Mouse (Mus musculus): ENCODE data around the gene Crlf1. TPM values are rescaled to one million over a fixed set of nuclear protein-coding genes. Genes with fewer than 3 reads are reported as not detected.

Crlf1 gene
- polyA plus RNA-seq, 1 experiment from 2014 or later, result 1.6 TPM

DNA sequence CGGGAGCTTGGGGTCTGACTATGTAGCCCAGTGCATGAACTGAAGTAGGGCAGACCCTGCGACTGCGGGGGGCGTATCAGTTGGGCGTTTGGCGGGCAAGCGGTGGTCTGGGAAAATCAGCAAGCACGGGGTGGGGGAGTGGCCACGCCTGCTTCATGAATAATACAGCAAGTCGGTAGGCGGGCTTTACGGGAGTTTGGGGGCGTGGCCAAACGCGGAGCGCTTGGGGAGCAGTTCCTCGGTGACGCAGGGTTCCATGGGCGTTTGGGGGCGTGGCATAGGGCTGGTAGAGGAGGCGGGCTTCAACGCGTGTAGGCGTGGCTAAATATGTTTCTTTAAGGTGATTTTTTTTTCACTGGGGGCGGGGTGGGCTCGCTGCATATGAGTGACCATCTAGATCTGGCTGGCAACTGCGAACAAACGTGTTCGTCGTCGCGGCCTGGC, 45.7 kb downstream of the Crlf1 start:
- Histone ChIP-seq H3K27me3 (replicated peaks; ENCODE audit: control insufficient read depth, insufficient read depth, low read length) (no peaks in the 10 kb centered on the region), H3K4me3 (ENCODE audit: low read length) (peak overlapping the region; percentile 83), H3K9ac (ENCODE audit: low read depth, low read length) (peak overlapping the region; percentile 71), H3K4me2 (ENCODE audit: low read depth, low read length) (peak overlapping the region; percentile 93), H3K9me3 (ENCODE audit: control insufficient read depth, low read length) (no peaks in the 10 kb centered on the region), H3K27ac (ENCODE audit: low read length) (peak overlapping the region; percentile 95), H3K36me3 (ENCODE audit: control insufficient read depth, insufficient read depth, low read length) (peaks cover 11% of the 10 kb centered on the region), H3K4me1 (ENCODE audit: control insufficient read depth, insufficient read depth, low read length) (peaks cover 31% of the 10 kb centered on the region)
- WGBS, result under 1% methylated on average over 32 of the region's 32 CpGs
- peak; percentile 71 for ATAC-seq

DNA sequence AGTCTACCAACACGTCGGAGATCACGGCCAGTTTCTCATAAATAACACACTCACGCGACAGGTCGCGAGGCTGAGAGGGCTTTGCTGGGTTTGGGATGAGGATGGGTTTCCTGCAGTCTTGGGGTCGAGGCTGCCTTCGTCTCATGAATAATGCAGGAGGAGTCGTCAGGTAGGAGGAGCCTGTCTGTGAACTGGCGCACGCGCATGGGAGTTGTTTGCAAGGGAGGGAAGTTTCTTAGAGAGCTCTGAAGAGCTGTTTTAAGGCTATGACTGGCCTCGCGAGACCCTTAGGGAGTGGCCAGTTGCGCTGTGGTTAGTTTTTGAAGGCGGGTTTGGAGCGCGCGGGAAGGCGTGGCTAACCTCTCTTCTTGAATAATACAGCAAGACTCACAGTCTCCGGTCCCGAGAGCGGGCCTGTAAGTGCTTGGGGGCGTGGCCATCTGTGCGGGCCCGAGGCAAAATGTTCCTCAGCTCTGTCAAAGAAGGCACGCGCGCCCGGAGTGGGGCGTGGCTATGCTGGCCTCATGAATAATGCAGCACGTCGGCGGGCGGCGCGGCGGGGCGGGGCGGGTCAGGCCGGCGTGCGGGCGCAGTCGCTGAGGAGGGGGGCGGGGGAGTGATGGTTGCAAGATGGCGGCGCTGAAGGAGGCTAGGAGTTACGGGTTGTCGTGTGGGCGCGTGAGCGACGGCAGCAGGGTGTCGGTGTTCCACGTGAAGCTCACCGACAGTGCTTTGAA, 46.3 kb downstream of the Crlf1 start, which contains the start of gene Ell:
Gene Ell, plus strand, starts transcription at position 381 of the 737 bp plus-strand sequence.
- WGBS, result under 1% methylated on average over 58 of the region's 58 CpGs
- Histone ChIP-seq H3K9ac (ENCODE audit: low read depth, low read length) (peak within 1 kb of the TSS; percentile 93), H3K4me1 (ENCODE audit: control insufficient read depth, insufficient read depth, low read length) (peaks cover 37% of the 10 kb centered on the region), H3K4me2 (ENCODE audit: low read depth, low read length) (peak within 1 kb of the TSS; percentile 93), H3K36me3 (ENCODE audit: control insufficient read depth, insufficient read depth, low read length) (peaks cover 10% of the 10 kb centered on the region), H3K27me3 (replicated peaks; ENCODE audit: control insufficient read depth, insufficient read depth, low read length) (no peaks in the 10 kb centered on the region), H3K4me3 (ENCODE audit: low read length) (peak within 1 kb of the TSS; percentile 83), H3K27ac (ENCODE audit: low read length) (peak within 1 kb of the TSS; percentile 95), H3K9me3 (ENCODE audit: control insufficient read depth, low read length) (no peaks in the 10 kb centered on the region)
- peak; percentile 91 for ATAC-seq

DNA sequence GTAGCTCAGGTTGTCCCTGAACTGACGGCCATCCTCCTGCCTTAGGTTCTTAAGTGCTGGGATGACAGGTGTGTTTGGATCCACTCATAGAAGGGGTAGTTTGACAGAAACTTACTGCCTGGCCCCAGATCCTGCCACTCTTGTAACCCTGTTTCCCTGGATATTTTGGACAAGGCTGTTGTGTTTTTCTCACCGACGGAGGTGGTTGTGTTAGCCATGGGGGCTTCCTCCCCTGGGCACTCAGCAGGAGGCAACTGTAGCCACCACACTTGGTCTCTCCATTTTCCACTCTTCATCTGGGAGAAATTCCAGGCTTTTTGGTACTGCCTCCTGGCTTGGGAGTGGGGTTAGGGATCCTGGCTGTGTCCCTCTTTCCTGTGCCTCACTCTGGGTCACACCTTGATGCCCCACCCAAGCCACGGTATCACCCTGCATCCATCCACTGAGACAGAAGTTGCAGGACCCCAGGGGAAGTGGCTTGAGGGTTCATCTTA, 47.1 kb downstream of the Crlf1 start:
- Histone ChIP-seq H3K9me3 (ENCODE audit: control insufficient read depth, low read length) (no peaks in the 10 kb centered on the region), H3K27ac (ENCODE audit: low read length) (peak overlapping the region; percentile 95), H3K4me1 (ENCODE audit: control insufficient read depth, insufficient read depth, low read length) (peaks cover 41% of the 10 kb centered on the region), H3K4me3 (ENCODE audit: low read length) (peak overlapping the region; percentile 83), H3K27me3 (replicated peaks; ENCODE audit: control insufficient read depth, insufficient read depth, low read length) (no peaks in the 10 kb centered on the region), H3K9ac (ENCODE audit: low read depth, low read length) (peak overlapping the region; percentile 93), H3K4me2 (ENCODE audit: low read depth, low read length) (peak overlapping the region; percentile 93), H3K36me3 (ENCODE audit: control insufficient read depth, insufficient read depth, low read length) (peaks cover 8% of the 10 kb centered on the region)
- WGBS, result 8% methylated on average over 4 of the region's 4 CpGs
- ATAC-seq, result no peak

DNA sequence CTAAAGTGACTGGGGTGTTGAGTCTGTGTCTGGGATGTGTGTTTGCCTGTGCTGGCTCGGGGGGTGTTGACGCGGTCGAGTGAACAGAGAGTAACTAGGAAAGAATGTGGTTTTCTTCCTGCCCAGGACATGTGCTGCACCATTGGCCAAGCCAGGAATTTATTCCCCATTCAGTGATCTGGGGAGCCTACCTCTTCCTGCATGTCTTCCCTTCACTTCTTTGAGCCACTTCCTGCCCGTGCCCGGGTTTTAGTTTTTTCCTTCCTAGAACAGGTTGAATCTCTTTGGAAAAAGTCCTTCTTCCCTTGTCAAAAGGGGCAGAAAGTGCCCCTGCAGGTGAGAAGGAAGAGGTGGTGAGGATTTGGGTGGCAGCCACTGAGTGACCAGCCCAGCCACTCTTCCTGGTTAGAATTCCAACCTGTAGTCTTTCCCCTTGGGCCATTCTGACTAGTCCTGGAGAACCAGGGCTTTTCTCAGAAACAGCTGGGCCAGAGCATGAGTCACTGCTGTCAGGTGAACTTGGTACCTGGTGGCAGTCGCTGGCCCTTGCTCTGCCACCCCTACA, 47.6 kb downstream of the Crlf1 start:
- peaks cover 41% of the 10 kb centered on the region for H3K4me1 ChIP-seq (ENCODE audit: control insufficient read depth, insufficient read depth, low read length)
- H3K36me3 ChIP-seq (ENCODE audit: control insufficient read depth, insufficient read depth, low read length), result peaks cover 5% of the 10 kb centered on the region; the same call in 1 of the 2 replicates
- no peaks in the 10 kb centered on the region for H3K9me3 ChIP-seq (ENCODE audit: control insufficient read depth, low read length)
- 28% methylated on average over 7 of the region's 7 CpGs for WGBS
- ATAC-seq, result no peak
- peak overlapping the region; percentile 83 for H3K4me3 ChIP-seq (ENCODE audit: low read length)
- H3K9ac ChIP-seq (ENCODE audit: low read depth, low read length), result peak overlapping the region; percentile 93
- peak overlapping the region; percentile 95 for H3K27ac ChIP-seq (ENCODE audit: low read length)
- no peaks in the 10 kb centered on the region for H3K27me3 ChIP-seq (replicated peaks; ENCODE audit: control insufficient read depth, insufficient read depth, low read length)
- peak overlapping the region; percentile 93 for H3K4me2 ChIP-seq (ENCODE audit: low read depth, low read length)

DNA sequence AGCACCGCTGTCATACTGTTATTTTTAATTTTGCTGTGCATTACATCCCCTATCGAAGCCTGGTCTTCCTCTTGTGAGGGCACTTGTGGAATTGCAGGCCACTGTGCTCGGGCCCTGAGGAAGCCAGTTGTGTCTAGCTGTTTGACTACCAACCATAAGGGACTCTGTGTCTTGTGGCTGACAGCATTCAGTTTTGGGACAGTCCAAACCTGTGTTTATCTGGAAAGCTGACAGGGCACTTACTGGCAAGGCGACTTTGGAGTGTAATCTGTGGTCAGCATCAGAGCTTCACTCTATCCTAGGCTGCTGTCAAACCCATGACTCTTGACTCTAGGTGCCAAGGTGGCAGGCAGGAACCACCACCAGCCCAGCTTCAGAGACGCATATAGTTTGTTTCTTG, 48.1 kb downstream of the Crlf1 start:
- H3K4me3 ChIP-seq (ENCODE audit: low read length), result peak overlapping the region; percentile 83; the same call in 1 of the 2 replicates
- H3K9me3 ChIP-seq (ENCODE audit: control insufficient read depth, low read length), result no peaks in the 10 kb centered on the region
- peak overlapping the region; percentile 95; the same call in 1 of the 2 replicates for H3K27ac ChIP-seq (ENCODE audit: low read length)
- H3K27me3 ChIP-seq (replicated peaks; ENCODE audit: control insufficient read depth, insufficient read depth, low read length), result no peaks in the 10 kb centered on the region
- H3K4me1 ChIP-seq (ENCODE audit: control insufficient read depth, insufficient read depth, low read length), result peaks cover 41% of the 10 kb centered on the region
- peak overlapping the region; percentile 93 for H3K9ac ChIP-seq (ENCODE audit: low read depth, low read length)
- H3K4me2 ChIP-seq (ENCODE audit: low read depth, low read length), result peak overlapping the region; percentile 93
- ATAC-seq, result no peak
- 0 out of 2 replicates have a peak, but pooled peaks cover 3% of the 10 kb centered on the region for H3K36me3 ChIP-seq (ENCODE audit: control insufficient read depth, insufficient read depth, low read length)
- WGBS, result 78% methylated on average over 5 of the region's 5 CpGs

DNA sequence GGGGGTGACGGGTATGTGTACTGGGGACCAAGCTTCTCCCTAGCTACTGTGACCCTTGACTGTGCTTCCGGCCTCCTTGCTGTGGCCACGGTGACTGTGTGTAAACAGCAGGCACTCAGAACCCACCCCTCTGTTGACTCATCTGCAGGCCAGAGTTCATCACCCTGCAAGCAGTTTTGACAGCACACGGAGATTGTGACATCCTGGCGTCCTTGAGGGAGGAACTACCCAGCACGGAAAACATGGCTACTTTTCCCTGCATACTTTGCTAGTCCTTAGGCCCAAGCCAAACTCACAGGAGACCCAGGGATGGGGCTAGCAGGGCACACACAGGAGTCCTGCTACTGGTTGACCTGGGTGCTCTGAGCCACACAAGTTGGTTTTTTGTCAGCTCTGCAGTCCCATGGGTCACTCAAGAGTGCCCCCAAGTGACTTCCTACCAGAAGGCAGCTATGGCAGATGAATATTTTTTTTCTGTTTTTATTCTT, 51.3 kb downstream of the Crlf1 start:
- Histone ChIP-seq H3K4me1 (ENCODE audit: control insufficient read depth, insufficient read depth, low read length) (peaks cover 41% of the 10 kb centered on the region), H3K4me2 (ENCODE audit: low read depth, low read length) (no peak overlapping the region), H3K9me3 (ENCODE audit: control insufficient read depth, low read length) (no peaks in the 10 kb centered on the region), H3K36me3 (ENCODE audit: control insufficient read depth, insufficient read depth, low read length) (no peaks in the 10 kb centered on the region), H3K27ac (ENCODE audit: low read length) (peak overlapping the region; percentile 71), H3K4me3 (ENCODE audit: low read length) (no peak overlapping the region), H3K9ac (ENCODE audit: low read depth, low read length) (0 out of 2 replicates have a peak overlapping the region, but pooled peaks have one; percentile 28), H3K27me3 (replicated peaks; ENCODE audit: control insufficient read depth, insufficient read depth, low read length) (no peaks in the 10 kb centered on the region)
- ATAC-seq, result no peak
- 42% methylated on average over 6 of the region's 6 CpGs for WGBS

DNA sequence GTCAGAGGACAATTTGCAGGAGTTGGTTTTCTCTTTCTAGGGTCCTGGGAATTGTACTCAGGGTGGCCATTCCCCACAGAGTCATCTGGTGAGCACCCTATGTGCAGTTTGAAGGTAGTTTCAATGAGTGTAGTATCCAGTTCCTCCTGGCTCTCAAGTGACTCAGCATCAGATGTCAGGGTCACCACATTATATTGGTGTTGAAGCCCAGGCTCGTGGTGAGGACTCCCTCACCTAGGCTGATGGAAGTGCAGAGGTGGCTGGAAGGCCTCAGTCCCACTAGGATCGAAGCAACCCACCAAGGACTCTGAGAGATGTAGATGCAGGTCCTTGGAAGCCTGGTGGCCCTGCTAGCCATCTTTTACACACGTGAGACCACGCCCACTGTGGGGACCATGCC, 53.5 kb downstream of the Crlf1 start:
- no peak for ATAC-seq
- H3K9me3 ChIP-seq (ENCODE audit: control insufficient read depth, low read length), result no peaks in the 10 kb centered on the region
- no peak overlapping the region for H3K9ac ChIP-seq (ENCODE audit: low read depth, low read length)

DNA sequence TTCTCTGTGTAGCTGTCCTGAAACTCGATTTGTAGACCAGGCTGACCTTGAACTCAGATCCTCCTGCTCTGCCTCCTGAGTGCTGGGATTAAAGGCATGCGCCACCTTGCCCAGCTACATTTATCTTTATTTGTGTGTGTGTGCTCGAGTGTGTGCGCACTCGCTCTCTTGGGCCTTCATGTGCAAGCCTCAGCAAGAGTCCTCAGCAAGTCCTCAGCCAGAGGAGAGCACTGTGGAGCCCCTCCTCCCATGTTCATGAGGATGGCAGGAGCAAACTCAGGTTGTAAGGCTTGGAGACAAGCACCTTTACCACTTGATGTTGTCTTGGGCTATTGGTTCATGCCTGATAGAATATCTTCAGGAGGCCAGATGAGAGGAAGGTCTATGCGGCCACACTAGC, 54.8 kb downstream of the Crlf1 start:
- H3K9me3 ChIP-seq (ENCODE audit: control insufficient read depth, low read length), result no peaks in the 10 kb centered on the region
- no peaks in the 10 kb centered on the region for H3K36me3 ChIP-seq (ENCODE audit: control insufficient read depth, insufficient read depth, low read length)
- no peak overlapping the region for H3K9ac ChIP-seq (ENCODE audit: low read depth, low read length)
- H3K27me3 ChIP-seq (replicated peaks; ENCODE audit: control insufficient read depth, insufficient read depth, low read length), result no peaks in the 10 kb centered on the region
- H3K4me1 ChIP-seq (ENCODE audit: control insufficient read depth, insufficient read depth, low read length), result peaks cover 23% of the 10 kb centered on the region
- 85% methylated on average over 6 of the region's 6 CpGs for WGBS
- H3K4me3 ChIP-seq (ENCODE audit: low read length), result no peak overlapping the region
- no peak overlapping the region for H3K4me2 ChIP-seq (ENCODE audit: low read depth, low read length)
- H3K27ac ChIP-seq (ENCODE audit: low read length), result no peak overlapping the region
- no peak for ATAC-seq

More for the DNA sequence above, 53.5 kb downstream of the Crlf1 start:
- Histone ChIP-seq H3K4me3 (ENCODE audit: low read length) (no peak overlapping the region), H3K4me1 (ENCODE audit: control insufficient read depth, insufficient read depth, low read length) (peaks cover 27% of the 10 kb centered on the region), H3K4me2 (ENCODE audit: low read depth, low read length) (no peak overlapping the region), H3K27me3 (replicated peaks; ENCODE audit: control insufficient read depth, insufficient read depth, low read length) (no peaks in the 10 kb centered on the region), H3K36me3 (ENCODE audit: control insufficient read depth, insufficient read depth, low read length) (no peaks in the 10 kb centered on the region), H3K27ac (ENCODE audit: low read length) (no peak overlapping the region)
- 72% methylated on average over 4 of the region's 4 CpGs for WGBS

DNA sequence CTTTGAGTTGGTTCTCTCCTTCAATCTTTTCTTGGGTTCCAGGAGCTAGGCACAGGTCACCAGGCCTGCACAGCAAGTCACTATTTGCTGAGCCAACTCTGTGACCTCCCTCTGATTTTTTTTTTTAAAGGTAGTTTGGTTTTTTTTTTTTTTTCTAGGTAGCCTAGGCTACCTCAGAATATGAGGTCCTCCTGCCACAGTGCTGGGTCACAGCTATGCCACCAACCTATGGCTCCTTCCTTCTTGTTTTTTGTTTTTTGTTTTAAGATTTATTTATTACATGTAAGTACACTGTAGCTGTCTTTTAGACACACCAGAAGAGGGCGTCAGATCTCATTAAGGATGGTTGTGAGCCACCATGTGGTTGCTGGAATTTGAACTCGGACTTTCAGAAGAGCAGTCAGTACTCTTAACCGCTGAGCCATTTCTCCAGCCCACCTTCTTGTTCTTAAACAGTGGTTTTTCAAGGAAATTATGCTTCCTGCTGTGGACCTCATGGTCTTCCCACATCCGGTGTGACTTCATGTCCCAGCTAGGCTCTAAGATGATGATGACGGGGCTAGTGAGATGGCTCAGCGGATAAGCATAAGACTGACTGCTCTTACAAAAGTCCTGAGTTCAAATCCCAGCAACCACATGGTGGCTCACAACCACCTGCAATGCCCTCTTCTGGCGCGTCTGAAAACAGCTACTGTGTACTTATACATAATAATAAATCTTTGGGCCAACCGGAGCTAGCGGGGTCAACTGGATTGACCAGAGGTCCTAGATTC, 56.6 kb downstream of the Crlf1 start:
- no peaks in the 10 kb centered on the region for H3K9me3 ChIP-seq (ENCODE audit: control insufficient read depth, low read length)
- H3K27me3 ChIP-seq (replicated peaks; ENCODE audit: control insufficient read depth, insufficient read depth, low read length), result no peaks in the 10 kb centered on the region
- H3K4me3 ChIP-seq (ENCODE audit: low read length), result no peak overlapping the region
- ATAC-seq, result no peak
- WGBS, result 91% methylated on average over 10 of the region's 10 CpGs
- H3K36me3 ChIP-seq (ENCODE audit: control insufficient read depth, insufficient read depth, low read length), result no peaks in the 10 kb centered on the region
- H3K27ac ChIP-seq (ENCODE audit: low read length), result no peak overlapping the region
- peaks cover 22% of the 10 kb centered on the region for H3K4me1 ChIP-seq (ENCODE audit: control insufficient read depth, insufficient read depth, low read length)
- no peak overlapping the region for H3K9ac ChIP-seq (ENCODE audit: low read depth, low read length)
- no peak overlapping the region for H3K4me2 ChIP-seq (ENCODE audit: low read depth, low read length)
